Mouse (Mus musculus) Patski (cell line): Measurements from ENCODE around the gene Gsto1. TPM values are rescaled to one million over a fixed set of nuclear protein-coding genes. Genes with fewer than 3 reads are reported as not detected.
"Not testable (repeated sequence)": the region's sequence is repeated elsewhere in the genome, so short reads cannot be mapped to it uniquely, and the experiment has no call there.

ENCODE experiments used
- ATAC-seq: fragments of 100-300 bp; one replicate; pipeline ENCODE4 v1.8.0; 2021
- CTCF ChIA-PET: fragments of 350-600 bp; sonication (Branson Sonifier 250); formaldehyde crosslinking; loops from one replicate; lab custom pipeline; 2022; ENCODE audit warnings: inconsistent platforms; lab: Charles Lee
- POLR2A ChIA-PET: fragments of 350-600 bp; sonication (Branson Sonifier 250); formaldehyde crosslinking; loops from one replicate; lab custom pipeline; 2022; ENCODE audit warnings: antibody characterized with exemption, inconsistent platforms; lab: Charles Lee
- DNase-seq: peaks from one replicate; pipeline ENCODE4 v3.0.0-alpha.2; 2011; ENCODE audit warnings: low read depth, low spot score
- H3K27me3 ChIP-seq: fragments of 371-371 bp; one replicate; pipeline ENCODE4 v1.5.1; 2021
- CTCF ChIP-seq: fragments of 100-300 bp; IDR thresholded peaks from one replicate; pipeline ENCODE4 v1.5.1; 2021
- in situ Hi-C: fragments of 300-500 bp; cut with MboI; formaldehyde crosslinking; loops from 3 replicates; pipeline ENCODE4 v1.11.1; 2018; ENCODE audit warnings: low pct_unique_long_range_greater_than_20kb, mixed read lengths
- polyA plus RNA-seq: library from polyadenylated mRNA; unstranded; gene quantifications from one replicate; pipeline ENCODE4 v1.2.3, GENCODE M21; 2021

The Gsto1 gene
- polyA plus RNA-seq, 1 experiment from 2014 or later = 86.5 TPM

- DNase-seq (no peak), ATAC-seq (no peak)
- TF ChIP-seq CTCF = no peak
- ChIA-PET POLR2A (no interaction called here), CTCF (interaction anchor here (1.6 kb wide), 1 partner anchor 59 kb away, joined by 4 read pairs; no protein-coding TSS in a partner anchor)
- in situ Hi-C loops = no loop called here
- H3K27me3 ChIP-seq = peaks cover 12% of the 10 kb centered on the region
Measured at GRCm38 (mm10) chr19:47831111-47831510, 23.7 kb upstream of the Gsto1 start.

GRCm38 (mm10) chr19:47832316-47832715 is 22.5 kb upstream of the Gsto1 start:
- POLR2A ChIA-PET = no interaction called here
- ATAC-seq (no peak), DNase-seq (no peak)
- H3K27me3 ChIP-seq = peaks cover 15% of the 10 kb centered on the region
- in situ Hi-C loops = no loop called here
- CTCF ChIA-PET = no interaction called here
- no peak for TF ChIP-seq CTCF

- ATAC-seq (peak; percentile 16), DNase-seq (no peak)
- peaks cover 31% of the 10 kb centered on the region for H3K27me3 ChIP-seq
- no peak for TF ChIP-seq CTCF
- POLR2A ChIA-PET = interaction anchor here (0.9 kb wide), 1 partner anchor 9 kb away, joined by 3 read pairs; no protein-coding TSS in a partner anchor
- in situ Hi-C loops = no loop called here
- CTCF ChIA-PET = interaction anchor here (1.2 to 1.7 kb wide), 3 partner anchors 9 to 175 kb away, joined by 3 to 7 read pairs (median 4); no protein-coding TSS in a partner anchor
Measured at GRCm38 (mm10) chr19:47834614-47835013, 20.2 kb upstream of the Gsto1 start.

GRCm38 (mm10) chr19:47835776-47836175 is 19.0 kb upstream of the Gsto1 start:
- POLR2A ChIA-PET = no interaction called here

GRCm38 (mm10) chr19:47836701-47837526 is 17.9 kb upstream of the Gsto1 start:
- TF ChIP-seq CTCF = peak; percentile 81
- in situ Hi-C loops = no loop called here

More at GRCm38 (mm10) chr19:47835776-47836175, 19.0 kb upstream of the Gsto1 start:
- CTCF ChIA-PET = no interaction called here
- ATAC-seq (no peak), DNase-seq (no peak)
- in situ Hi-C loops = no loop called here
- H3K27me3 ChIP-seq = peaks cover 37% of the 10 kb centered on the region
- TF ChIP-seq CTCF = no peak

GRCm38 (mm10) chr19:47837527-47837901 is 17.3 kb upstream of the Gsto1 start:
- peaks cover 35% of the 10 kb centered on the region for H3K27me3 ChIP-seq
- CTCF ChIA-PET = no interaction called here
- no peak for TF ChIP-seq CTCF
- ATAC-seq = peak; percentile 33
- no peak for DNase-seq
- in situ Hi-C loops = no loop called here
- POLR2A ChIA-PET = no interaction called here

More at GRCm38 (mm10) chr19:47836701-47837526, 17.9 kb upstream of the Gsto1 start:
- POLR2A ChIA-PET = no interaction called here
- DNase-seq (no peak), ATAC-seq (peak; percentile 95)
- H3K27me3 ChIP-seq = peaks cover 39% of the 10 kb centered on the region
- CTCF ChIA-PET = no interaction called here

GRCm38 (mm10) chr19:47841234-47841633 is 13.5 kb upstream of the Gsto1 start:
- ATAC-seq, POLR2A ChIA-PET, DNase-seq, CTCF ChIA-PET, in situ Hi-C loops: not testable (repeated sequence)
- H3K27me3 ChIP-seq = peaks cover 27% of the 10 kb centered on the region

GRCm38 (mm10) chr19:47849735-47850134 is 5.0 kb upstream of the Gsto1 start:
- in situ Hi-C loops = no loop called here
- ChIA-PET POLR2A (no interaction called here), CTCF (no interaction called here)
- TF ChIP-seq CTCF = no peak
- no peaks in the 10 kb centered on the region for H3K27me3 ChIP-seq
- ATAC-seq = no peak
- no peak for DNase-seq

GRCm38 (mm10) chr19:47852131-47852530 is 2.6 kb upstream of the Gsto1 start:
- ChIA-PET CTCF (interaction anchor here (1.5 kb wide), 1 partner anchor 14 kb away, joined by 4 read pairs; the partner anchor contains the start of gene Gsto2), POLR2A (interaction anchor here (0.6 kb wide), 2 partner anchors 72 to 265 kb away, joined by 3 read pairs; no protein-coding TSS in a partner anchor)
- H3K27me3 ChIP-seq, in situ Hi-C loops, ATAC-seq, DNase-seq: not testable (repeated sequence)

- no peak for ATAC-seq
- no peak for TF ChIP-seq CTCF
- no peak for DNase-seq
- ChIA-PET CTCF (interaction anchor here (1.5 kb wide), 1 partner anchor 13 kb away, joined by 4 read pairs; the partner anchor contains the start of gene Gsto2), POLR2A (no interaction called here)
- no peaks in the 10 kb centered on the region for H3K27me3 ChIP-seq
- in situ Hi-C loops = no loop called here
Measured at GRCm38 (mm10) chr19:47853053-47853452, 1.7 kb upstream of the Gsto1 start.
